Mouse (Mus musculus): ENCODE data around the gene Ephb2. TPM values are rescaled to one million over a fixed set of nuclear protein-coding genes. Genes with fewer than 3 reads are reported as not detected.

Ephb2 gene
- polyA plus RNA-seq, 2 experiments = 0.17 to 0.41 TPM

- no peaks in the 10 kb centered on the region; a peak in 1 of 4 replicates for H3K4me1 ChIP-seq (replicated peaks; ENCODE audit: control insufficient read depth in 2 of 2, insufficient read depth in 2 of 2, low read length in 1 of 2)
- H3K9ac ChIP-seq (replicated peaks) = no peak overlapping the region
- H3K36me3 ChIP-seq (replicated peaks; ENCODE audit: control insufficient read depth, insufficient read depth, low read depth) = no peaks in the 10 kb centered on the region
- ATAC-seq (ENCODE audit: insufficient read depth) (no peak), DNase-seq (ENCODE audit: low read depth in 3 of 3, low spot score in 3 of 3) (peak; percentile 23 to 33 (median 30))
- 10% methylated on average over 5 of the region's 5 CpGs for WGBS (ENCODE audit: insufficient replicate concordance)
- H3K27me3 ChIP-seq (ENCODE audit: control insufficient read depth, insufficient read depth, low read length) = peaks cover 23% of the 10 kb centered on the region
- H3K9me3 ChIP-seq (ENCODE audit: control insufficient read depth, low read length) = no peaks in the 10 kb centered on the region
- H3K4me3 ChIP-seq (ENCODE audit: insufficient read depth in 1 of 2, low read depth in 2 of 2, low read length in 2 of 2) = no peak overlapping the region
- TF ChIP-seq CTCF (IDR thresholded peaks at IDR 0.05; ENCODE audit: low read depth) = peak; percentile 87
- no peak for TF ChIP-seq EP300 (IDR thresholded peaks at IDR 0.05; ENCODE audit: low read depth)
- no peak overlapping the region for H3K4me2 ChIP-seq (ENCODE audit: low read depth)
- H3K27ac ChIP-seq = no peak overlapping the region
Observed at GRCm38 (mm10) chr4:136841056-136841455, 5.3 kb upstream of the Ephb2 start.

GRCm38 (mm10) chr4:136838462-136838861 lies 2.7 kb upstream of the Ephb2 start:
- no peak overlapping the region for H3K27ac ChIP-seq
- peaks cover 48% of the 10 kb centered on the region for H3K27me3 ChIP-seq (ENCODE audit: control insufficient read depth, insufficient read depth, low read length)
- H3K4me3 ChIP-seq (ENCODE audit: insufficient read depth in 1 of 2, low read depth in 2 of 2, low read length in 2 of 2) = no peak overlapping the region
- no peaks in the 10 kb centered on the region for H3K9me3 ChIP-seq (ENCODE audit: control insufficient read depth, low read length)
- H3K4me2 ChIP-seq (ENCODE audit: low read depth) = no peak overlapping the region
- no peaks in the 10 kb centered on the region; a peak in 1 of 4 replicates for H3K4me1 ChIP-seq (replicated peaks; ENCODE audit: control insufficient read depth in 2 of 2, insufficient read depth in 2 of 2, low read length in 1 of 2)
- no peak overlapping the region for H3K9ac ChIP-seq (replicated peaks)
- ATAC-seq (ENCODE audit: insufficient read depth) (no peak), DNase-seq (ENCODE audit: low read depth in 3 of 3, low spot score in 3 of 3) (no peak)
- no peaks in the 10 kb centered on the region for H3K36me3 ChIP-seq (replicated peaks; ENCODE audit: control insufficient read depth, insufficient read depth, low read depth)
- WGBS (ENCODE audit: insufficient replicate concordance) = 43% methylated on average over 9 of the region's 9 CpGs
- TF ChIP-seq CTCF (IDR thresholded peaks at IDR 0.05; ENCODE audit: low read depth) = no peak
- TF ChIP-seq EP300 (IDR thresholded peaks at IDR 0.05; ENCODE audit: low read depth) = no peak

GRCm38 (mm10) chr4:136838026-136838425 lies 2.2 kb upstream of the Ephb2 start:
- DNase-seq (ENCODE audit: low read depth in 3 of 3, low spot score in 3 of 3) (no peak), ATAC-seq (ENCODE audit: insufficient read depth) (no peak)
- peaks cover 49% of the 10 kb centered on the region for H3K27me3 ChIP-seq (ENCODE audit: control insufficient read depth, insufficient read depth, low read length)
- no peak overlapping the region for H3K27ac ChIP-seq
- H3K4me1 ChIP-seq (replicated peaks; ENCODE audit: control insufficient read depth in 2 of 2, insufficient read depth in 2 of 2, low read length in 1 of 2) = no peaks in the 10 kb centered on the region; a peak in 1 of 4 replicates
- WGBS (ENCODE audit: insufficient replicate concordance) = 49% methylated on average over 9 of the region's 9 CpGs
- H3K9ac ChIP-seq (replicated peaks) = no peak overlapping the region
- no peak overlapping the region for H3K4me2 ChIP-seq (ENCODE audit: low read depth)
- no peaks in the 10 kb centered on the region for H3K36me3 ChIP-seq (replicated peaks; ENCODE audit: control insufficient read depth, insufficient read depth, low read depth)
- TF ChIP-seq EP300 (IDR thresholded peaks at IDR 0.05; ENCODE audit: low read depth) (no peak), CTCF (IDR thresholded peaks at IDR 0.05; ENCODE audit: low read depth) (no peak)
- no peaks in the 10 kb centered on the region for H3K9me3 ChIP-seq (ENCODE audit: control insufficient read depth, low read length)
- H3K4me3 ChIP-seq (ENCODE audit: insufficient read depth in 1 of 2, low read depth in 2 of 2, low read length in 2 of 2) = no peak overlapping the region

DNA sequence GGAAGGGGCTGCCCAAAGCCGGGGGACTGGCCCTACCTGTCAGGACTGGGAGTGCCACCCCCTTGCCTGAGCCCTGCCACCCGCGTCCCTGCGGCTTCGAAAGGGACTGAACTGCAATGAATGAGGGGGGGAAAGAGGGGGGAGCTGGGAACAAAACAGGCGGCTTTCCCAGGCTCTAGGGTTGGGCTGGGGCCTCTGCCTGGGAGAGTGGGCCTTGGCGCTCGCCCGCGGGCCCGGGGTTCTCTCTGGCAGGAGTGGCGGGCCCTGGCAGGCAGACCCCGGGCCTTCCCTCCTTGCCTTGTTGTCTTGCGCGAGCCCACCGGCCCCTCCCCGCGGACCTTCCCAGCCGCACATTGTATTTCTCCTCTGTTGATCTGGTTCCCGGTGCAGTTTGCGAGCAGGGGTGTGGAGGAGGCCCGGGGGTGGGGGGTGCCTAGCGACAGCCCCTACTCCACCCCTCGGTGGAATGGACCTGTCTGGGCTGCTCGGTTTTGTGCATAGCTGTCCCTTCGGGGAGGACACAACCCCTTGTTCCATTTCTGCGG lies 671 bp upstream of the Ephb2 start:
- TF ChIP-seq EP300 (IDR thresholded peaks at IDR 0.05; ENCODE audit: low read depth) (no peak), CTCF (IDR thresholded peaks at IDR 0.05; ENCODE audit: low read depth) (no peak)
- no peaks in the 10 kb centered on the region for H3K36me3 ChIP-seq (replicated peaks; ENCODE audit: control insufficient read depth, insufficient read depth, low read depth)
- DNase-seq (ENCODE audit: low read depth in 3 of 3, low spot score in 3 of 3) = no peak
- peak overlapping the region in 1 of 2 experiments; percentile 28; a peak in 2 of 4 replicates for H3K4me3 ChIP-seq (ENCODE audit: insufficient read depth in 1 of 2, low read depth in 2 of 2, low read length in 2 of 2)
- peaks cover 57% of the 10 kb centered on the region for H3K27me3 ChIP-seq (ENCODE audit: control insufficient read depth, insufficient read depth, low read length)
- H3K9me3 ChIP-seq (ENCODE audit: control insufficient read depth, low read length) = no peaks in the 10 kb centered on the region
- peak overlapping the region; percentile 58 for H3K4me2 ChIP-seq (ENCODE audit: low read depth)
- H3K4me1 ChIP-seq (replicated peaks; ENCODE audit: control insufficient read depth in 2 of 2, insufficient read depth in 2 of 2, low read length in 1 of 2) = no peaks in the 10 kb centered on the region
- H3K27ac ChIP-seq = no peak overlapping the region
- no peak overlapping the region for H3K9ac ChIP-seq (replicated peaks)
- ATAC-seq (ENCODE audit: insufficient read depth) = no peak
- 3% methylated on average over 27 of the region's 27 CpGs for WGBS (ENCODE audit: insufficient replicate concordance)

DNA sequence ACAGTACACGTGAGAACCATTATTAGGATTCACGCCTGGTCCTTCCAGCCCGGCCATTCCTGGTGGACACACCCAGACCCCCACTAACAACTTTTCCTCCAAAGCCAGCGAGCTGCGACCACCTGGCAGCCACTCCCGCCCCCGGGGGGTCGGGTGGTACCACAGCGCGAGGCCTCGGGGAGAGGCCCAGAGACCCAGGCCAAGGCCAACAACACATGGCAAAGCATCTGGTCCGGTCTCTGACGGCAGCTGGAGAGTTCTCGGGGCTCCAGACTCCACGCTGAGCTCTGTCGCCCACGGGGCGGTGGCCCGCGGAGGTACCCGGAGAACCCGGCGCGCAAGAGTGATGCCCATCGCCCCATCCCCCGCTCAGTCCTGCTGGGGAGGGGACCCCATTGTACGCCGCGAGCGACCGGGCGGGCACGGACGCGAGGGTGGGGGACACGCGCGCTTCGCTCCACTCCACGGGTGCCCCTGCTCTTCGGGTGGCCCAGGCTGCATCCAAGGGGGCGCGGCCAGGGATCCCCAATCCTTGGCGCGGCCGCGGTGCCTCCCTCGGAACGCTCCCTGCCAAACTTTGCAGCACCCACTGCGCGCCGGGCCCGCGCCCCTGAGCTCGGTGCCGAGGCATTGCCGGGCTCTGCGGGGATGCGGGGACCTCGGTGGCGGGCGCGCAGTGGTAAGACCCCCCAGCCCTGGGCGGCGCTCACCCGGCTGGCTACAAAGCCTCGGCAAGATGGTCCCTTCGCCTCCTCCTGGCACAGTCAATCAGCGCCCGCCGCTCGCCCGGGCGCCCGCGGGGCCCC lies 770 bp downstream of the Ephb2 start:
- Histone ChIP-seq H3K4me2 (ENCODE audit: low read depth) (peak overlapping the region; percentile 58), H3K4me1 (replicated peaks; ENCODE audit: control insufficient read depth in 2 of 2, insufficient read depth in 2 of 2, low read length in 1 of 2) (no peaks in the 10 kb centered on the region), H3K9me3 (ENCODE audit: control insufficient read depth, low read length) (no peaks in the 10 kb centered on the region), H3K27me3 (ENCODE audit: control insufficient read depth, insufficient read depth, low read length) (peaks cover 57% of the 10 kb centered on the region), H3K9ac (replicated peaks) (no peak overlapping the region), H3K36me3 (replicated peaks; ENCODE audit: control insufficient read depth, insufficient read depth, low read depth) (no peaks in the 10 kb centered on the region), H3K27ac (no peak overlapping the region), H3K4me3 (ENCODE audit: insufficient read depth in 1 of 2, low read depth in 2 of 2, low read length in 2 of 2) (peak overlapping the region; percentile 11 to 53; a peak in 3 of 4 replicates)
- ATAC-seq (ENCODE audit: insufficient read depth) (no peak), DNase-seq (ENCODE audit: low read depth in 3 of 3, low spot score in 3 of 3) (no peak)
- TF ChIP-seq CTCF (IDR thresholded peaks at IDR 0.05; ENCODE audit: low read depth) (no peak), EP300 (IDR thresholded peaks at IDR 0.05; ENCODE audit: low read depth) (no peak)
- 3% methylated on average over 61 of the region's 76 CpGs for WGBS (ENCODE audit: insufficient replicate concordance)
